Comparison of ENCODE assay signal across 26 mouse cellular contexts in the genomic region with DNA sequence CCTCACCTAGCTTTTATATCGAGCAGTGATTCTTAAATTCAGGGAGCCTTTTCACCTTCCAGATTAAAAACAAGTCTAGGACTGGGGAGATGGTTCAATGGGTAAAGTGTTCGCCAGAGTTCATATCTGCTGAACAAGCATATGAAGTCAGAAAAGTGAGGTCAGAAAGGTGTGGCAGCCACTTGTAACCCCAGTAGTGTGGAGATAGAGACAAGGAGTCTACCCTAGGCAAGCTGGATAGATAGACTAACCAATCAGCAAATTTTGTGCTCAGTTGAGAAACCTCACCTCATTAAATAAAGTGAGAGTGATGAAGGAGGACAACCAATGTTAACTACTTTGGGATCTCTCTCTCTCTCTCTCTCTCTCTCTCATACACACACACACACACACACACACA. TPM values are rescaled to one million over a fixed set of nuclear protein-coding genes. Genes with fewer than 3 reads are reported as not detected.
DNase-seq lines count a peak whose midpoint lies in the region; ATAC-seq and TF ChIP-seq lines count a peak whose summit lies in the region.
"Had no signal": no experiment of that assay in that cellular context is flagged by ENCODE, and none has a peak within 500 bp of the region (broad histone marks: within the 10 kb centered on the region; RNA-seq: fewer than 3 reads in every experiment).

No protein-coding gene starts in this region.

- no peak overlapping the region for H3K4me3 ChIP-seq in heart, embryonic 10.5 days
- no peak overlapping the region for H3K4me3 ChIP-seq in liver, embryonic 12.5 days
- H3K4me3 ChIP-seq in liver, postnatal 0 days (ENCODE audit: low read depth, low read length), result no peak overlapping the region
- no peak overlapping the region for H3K4me3 ChIP-seq in liver, embryonic 15.5 days (replicated peaks)
- H3K4me3 ChIP-seq: embryonic facial prominence, embryonic 10.5 days; embryonic facial prominence, embryonic 12.5 days; forebrain, embryonic 13.5 days had no signal

- peak; percentile 88 for ATAC-seq in liver, embryonic 12.5 days
- ATAC-seq in liver, postnatal 0 days, result no peak
- ATAC-seq in liver, embryonic 15.5 days (ENCODE audit: insufficient read depth), result peak; percentile 64
- ATAC-seq: activated CD4-positive, CD25-positive, alpha-beta regulatory T cell, adult 4 months; CD4-positive, CD25-positive, alpha-beta regulatory T cell, adult 4 months; forebrain, embryonic 13.5 days; Patski had no signal

- peaks cover 7% of the 10 kb centered on the region; the same call in 1 of the 2 replicates for H3K4me1 ChIP-seq in heart, embryonic 10.5 days
- peaks cover 20% of the 10 kb centered on the region for H3K4me1 ChIP-seq in liver, embryonic 12.5 days
- H3K4me1 ChIP-seq in liver, postnatal 0 days (ENCODE audit: insufficient read depth), result peaks cover 15% of the 10 kb centered on the region
- peaks cover 26% of the 10 kb centered on the region for H3K4me1 ChIP-seq in liver, embryonic 15.5 days (replicated peaks)
- H3K4me1 ChIP-seq: embryonic facial prominence, embryonic 10.5 days; embryonic facial prominence, embryonic 12.5 days; forebrain, embryonic 13.5 days had no signal

- H3K9me3 ChIP-seq in heart, embryonic 10.5 days, result no peaks in the 10 kb centered on the region
- no peaks in the 10 kb centered on the region for H3K9me3 ChIP-seq in liver, embryonic 12.5 days (replicated peaks)
- no peaks in the 10 kb centered on the region for H3K9me3 ChIP-seq in liver, postnatal 0 days (ENCODE audit: low read length)
- no peaks in the 10 kb centered on the region for H3K9me3 ChIP-seq in liver, embryonic 15.5 days (replicated peaks)
- H3K9me3 ChIP-seq: embryonic facial prominence, embryonic 10.5 days; embryonic facial prominence, embryonic 12.5 days; forebrain, embryonic 13.5 days; G1E had no signal

- no peak overlapping the region for H3K27ac ChIP-seq in heart, embryonic 10.5 days
- H3K27ac ChIP-seq in liver, embryonic 12.5 days, result no peak overlapping the region
- no peak overlapping the region for H3K27ac ChIP-seq in liver, postnatal 0 days (ENCODE audit: low read depth)
- no peak overlapping the region for H3K27ac ChIP-seq in liver, embryonic 15.5 days (replicated peaks)
- H3K27ac ChIP-seq: embryonic facial prominence, embryonic 10.5 days; embryonic facial prominence, embryonic 12.5 days; forebrain, embryonic 13.5 days had no signal

- WGBS in heart, embryonic 10.5 days, result 78% methylated on average over 2 of the region's 2 CpGs
- whole genome bisulfite sequencing in liver, embryonic 12.5 days (ENCODE audit: insufficient replicate concordance), result 69% methylated on average over 2 of the region's 2 CpGs
- 74% methylated on average over 2 of the region's 2 CpGs for WGBS in liver, postnatal 0 days (ENCODE audit: insufficient replicate concordance)
- 55% methylated on average over 2 of the region's 2 CpGs for whole genome bisulfite sequencing in liver, embryonic 15.5 days (ENCODE audit: insufficient replicate concordance)

- no peaks in the 10 kb centered on the region for H3K36me3 ChIP-seq in heart, embryonic 10.5 days
- H3K36me3 ChIP-seq in liver, embryonic 12.5 days, result no peaks in the 10 kb centered on the region
- H3K36me3 ChIP-seq in liver, postnatal 0 days (replicated peaks; ENCODE audit: insufficient read depth, low read length), result no peaks in the 10 kb centered on the region
- H3K36me3 ChIP-seq in liver, embryonic 15.5 days (replicated peaks), result no peaks in the 10 kb centered on the region
- H3K36me3 ChIP-seq: embryonic facial prominence, embryonic 10.5 days; embryonic facial prominence, embryonic 12.5 days; G1E had no signal

- no peaks in the 10 kb centered on the region for H3K27me3 ChIP-seq in heart, embryonic 10.5 days (ENCODE audit: insufficient read depth, poor library complexity, severe bottlenecking)
- no peaks in the 10 kb centered on the region for H3K27me3 ChIP-seq in liver, embryonic 12.5 days (replicated peaks)
- H3K27me3 ChIP-seq in liver, postnatal 0 days (ENCODE audit: insufficient read depth, low read length), result no peaks in the 10 kb centered on the region
- no peaks in the 10 kb centered on the region for H3K27me3 ChIP-seq in liver, embryonic 15.5 days
- H3K27me3 ChIP-seq: CH12.LX; embryonic facial prominence, embryonic 12.5 days; forebrain, embryonic 13.5 days; Patski had no signal

- H3K9ac ChIP-seq in liver, embryonic 12.5 days, result no peak overlapping the region
- H3K9ac ChIP-seq in liver, postnatal 0 days (replicated peaks), result no peak overlapping the region
- H3K9ac ChIP-seq in liver, embryonic 15.5 days, result no peak overlapping the region
- H3K9ac ChIP-seq: embryonic facial prominence, embryonic 12.5 days; forebrain, embryonic 13.5 days had no signal

- DNase-seq in heart, embryonic 10.5 days (ENCODE audit: low spot score), result peak; percentile 20
- DNase-seq in heart, adult 9 months (ENCODE audit: low spot score in 2 of 2), result no peak
- no peak for DNase-seq in liver, postnatal 0 days
- DNase-seq in thymus, postnatal 4 days, result no peak
- no peak for DNase-seq in ovary, postnatal 10 days (ENCODE audit: low spot score)
- DNase-seq: adrenal gland, adult 8-10 months; adrenal gland, postnatal 14 days; adrenal gland, postnatal 36 days; B cell, adult 2 months; cerebellum, adult 11-12 months; cerebellum, adult 2 months; cerebellum, adult 9-10 months; cerebellum, postnatal 10 days; cerebellum, postnatal 25 days had no signal

- no peak for TF ChIP-seq CTCF in liver, postnatal 0 days (IDR thresholded peaks at IDR 0.05; ENCODE audit: low read depth)

- TF ChIP-seq EP300 in liver, postnatal 0 days (IDR thresholded peaks at IDR 0.05; ENCODE audit: low read depth), result no peak

- H3K4me2 ChIP-seq in liver, embryonic 12.5 days, result peak overlapping the region; percentile 17; the same call in 1 of the 2 replicates
- H3K4me2 ChIP-seq in liver, postnatal 0 days (ENCODE audit: low read depth, low read length), result no peak overlapping the region
- H3K4me2 ChIP-seq in liver, embryonic 15.5 days, result no peak overlapping the region
- H3K4me2 ChIP-seq: embryonic facial prominence, embryonic 12.5 days; forebrain, embryonic 13.5 days had no signal

RNA-seq across cellular contexts. Expression of a gene that starts 11.6 kb away (rescaled TPM):
- 1.4 and 1.7 TPM in 2 replicates for polyA plus RNA-seq in heart, embryonic 10.5 days (2016; fragmentation: Nextera tagmentation; extraction: Ambion mirVana)
- 2.4 and 2.6 TPM in 2 replicates for polyA plus RNA-seq in liver, embryonic 12.5 days (2016; fragmentation: Nextera tagmentation; extraction: Ambion mirVana)
- 24.6 and 29.3 TPM in 2 replicates for polyA plus RNA-seq in liver, postnatal 0 days (2015; fragmentation: Nextera tagmentation; extraction: Ambion mirVana)
- polyA plus RNA-seq in liver, embryonic 15.5 days (2015; fragmentation: Nextera tagmentation; extraction: Ambion mirVana), result 27.6 and 60.4 TPM in 2 replicates
- polyA plus RNA-seq: activated CD4-positive, CD25-positive, alpha-beta regulatory T cell, adult 4 months; CD4-positive, CD25-positive, alpha-beta regulatory T cell, adult 4 months; cortical plate, adult 2 months; embryonic facial prominence, embryonic 14.5 days; forebrain, embryonic 13.5 days; Patski had no signal

RNA-seq across cellular contexts. Expression of a gene that starts 49.7 kb away (rescaled TPM):
- polyA plus RNA-seq in heart, embryonic 10.5 days (2016; fragmentation: Nextera tagmentation; extraction: Ambion mirVana), result 1.9 and 2.9 TPM in 2 replicates
- 0.48 and 0.59 TPM in 2 replicates for polyA plus RNA-seq in liver, embryonic 12.5 days (2016; fragmentation: Nextera tagmentation; extraction: Ambion mirVana)
- 0.05 TPM in 1 of 2 replicates, not detected in the other for polyA plus RNA-seq in liver, postnatal 0 days (2015; fragmentation: Nextera tagmentation; extraction: Ambion mirVana)
- polyA plus RNA-seq in liver, embryonic 15.5 days (2015; fragmentation: Nextera tagmentation; extraction: Ambion mirVana), result 0.05 and 0.08 TPM in 2 replicates
- polyA plus RNA-seq: G1E had no signal
